Mouse (Mus musculus) cortical plate, adult 2 months (tissue): ENCODE measurements around the gene Abcg5.

Experiments
- CTCF ChIP-seq: fragments of 200-500 bp; IDR thresholded peaks from 2 replicates; pipeline ENCODE4 v1.5.1; 2011; ENCODE audit warnings: mild to moderate bottlenecking, control low read depth, low read length; ENCODE audit not compliant: insufficient read depth; ENCODE audit errors: extremely low read depth
- POLR2A ChIP-seq: fragments of 200-500 bp; IDR thresholded peaks from 2 replicates; pipeline ENCODE4 v1.6.1; 2011; ENCODE audit warnings: mild to moderate bottlenecking, low read length, control low read depth; ENCODE audit not compliant: insufficient read depth; ENCODE audit errors: extremely low read depth

DNA sequence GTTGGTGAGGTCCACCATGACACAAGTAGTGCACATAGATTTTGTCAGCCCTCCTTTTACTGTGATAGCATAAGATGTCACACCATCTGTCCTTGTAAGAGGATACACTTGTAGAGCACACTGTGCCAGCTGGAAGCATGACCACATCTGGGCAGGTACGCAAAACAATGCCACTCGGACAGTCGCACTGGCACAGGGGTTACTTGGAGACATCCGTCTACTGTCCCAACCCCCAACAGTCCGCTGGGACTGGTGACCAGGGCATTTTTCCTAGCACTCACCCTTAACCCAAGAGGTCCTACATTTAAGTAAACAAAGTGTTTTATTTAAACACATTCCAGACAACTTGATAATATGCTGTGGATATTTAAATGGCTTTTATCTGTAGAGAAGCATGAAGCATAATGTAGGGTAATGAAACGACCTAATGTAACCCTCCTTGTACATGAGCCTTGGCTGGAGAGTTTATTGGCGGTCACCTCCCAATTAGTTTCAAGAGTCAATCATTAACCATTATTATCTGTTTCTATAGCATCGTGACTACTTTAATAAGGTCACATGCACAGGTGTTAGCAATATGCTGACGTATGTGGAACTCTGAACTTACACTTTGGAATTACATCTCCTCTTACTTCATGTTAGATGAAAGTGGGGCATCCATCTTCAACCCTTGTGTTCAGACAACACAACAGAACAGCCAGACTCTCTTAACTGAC, 32.4 kb downstream of the Abcg5 start:
- TF ChIP-seq CTCF (no peak), POLR2A (no peak)
